Mouse (Mus musculus) MEL (cell line): ENCODE data around the gene Map6. TPM values are rescaled to one million over a fixed set of nuclear protein-coding genes. Genes with fewer than 3 reads are reported as not detected.

Experiments used
- DNase-seq: peaks from one replicate; pipeline ENCODE4 v3.0.0; 2011; ENCODE audit warnings: low read depth, low spot score
- H3K27ac ChIP-seq: 2 replicates; pipeline ENCODE4 v1.5.1; 2012; ENCODE audit warnings: low read depth, mild to moderate bottlenecking, control low read depth, low read length, moderate library complexity; ENCODE audit not compliant: control insufficient read depth
- H3K27me3 ChIP-seq, 2 experiments: fragments of 150-350 bp in 1 of 2; sonication (generic) in 1 of 2; 2 replicates each; pipeline ENCODE4 v1.6.1; 2012; ENCODE audit warnings: low read length in 2 of 2, mild to moderate bottlenecking in 2 of 2, improper control_type of control experiment in 1 of 2, moderate library complexity in 1 of 2; ENCODE audit not compliant: insufficient read depth in 2 of 2, control insufficient read depth in 1 of 2
- H3K36me3 ChIP-seq, 2 experiments: 2 replicates each; pipeline ENCODE4 v1.6.1; 2012 to 2014; ENCODE audit warnings: low read length in 2 of 2, improper control_type of control experiment in 1 of 2, inconsistent platforms in 1 of 2, mild to moderate bottlenecking in 1 of 2; ENCODE audit not compliant: insufficient read depth in 2 of 2, control insufficient read depth in 1 of 2
- H3K4me1 ChIP-seq, 2 experiments: fragments of 150-350 bp in 1 of 2; sonication (generic) in 1 of 2; 2 replicates each; pipeline ENCODE4 v1.6.1; 2012; ENCODE audit warnings: low read length in 2 of 2, improper control_type of control experiment in 1 of 2, mild to moderate bottlenecking in 1 of 2; ENCODE audit not compliant: insufficient read depth in 2 of 2, control insufficient read depth in 1 of 2
- H3K4me3 ChIP-seq, 2 experiments: fragments of 150-350 bp in 1 of 2; sonication (generic) in 1 of 2; 2 replicates each; pipeline ENCODE4 v1.5.1; 2012; ENCODE audit warnings: low read depth in 2 of 2, low read length in 2 of 2, mild to moderate bottlenecking in 2 of 2, moderate library complexity in 2 of 2, control low read depth in 1 of 2, improper control_type of control experiment in 1 of 2; ENCODE audit not compliant: control insufficient read depth in 1 of 2, insufficient read depth in 1 of 2
- H3K79me2 ChIP-seq: 2 replicates; pipeline ENCODE4 v1.6.1; 2012; ENCODE audit warnings: mild to moderate bottlenecking, low read length, moderate library complexity; ENCODE audit not compliant: control insufficient read depth, poor library complexity, insufficient read depth
- H3K9ac ChIP-seq: 2 replicates; pipeline ENCODE4 v1.6.1; 2012; ENCODE audit warnings: low read depth, mild to moderate bottlenecking, control low read depth, low read length, moderate library complexity; ENCODE audit not compliant: control insufficient read depth, poor library complexity, severe bottlenecking
- H3K9me3 ChIP-seq: fragments of 150-350 bp; sonication (generic); replicated peaks from 2 replicates; pipeline ENCODE4 v1.6.1; 2012; ENCODE audit warnings: mild to moderate bottlenecking, low read length, improper control_type of control experiment, moderate library complexity; ENCODE audit not compliant: insufficient read depth
- BHLHE40 ChIP-seq: IDR thresholded peaks from 2 replicates; pipeline ENCODE4 v1.6.1; 2012; ENCODE audit warnings: low read depth, mild to moderate bottlenecking, inconsistent platforms, low read length, improper control_type of control experiment, borderline replicate concordance
- CHD1 ChIP-seq: IDR thresholded peaks from 2 replicates; pipeline ENCODE4 v1.6.1; 2012; ENCODE audit warnings: low read depth, mild to moderate bottlenecking, inconsistent platforms, low read length, improper control_type of control experiment
- CHD2 ChIP-seq: IDR thresholded peaks from 2 replicates; pipeline ENCODE4 v1.6.1; 2011; ENCODE audit warnings: low read length, improper control_type of control experiment
- ELF1 ChIP-seq: IDR thresholded peaks from 2 replicates; pipeline ENCODE4 v1.6.1; 2014; ENCODE audit warnings: low read depth, mild to moderate bottlenecking, inconsistent platforms, low read length, improper control_type of control experiment, moderate library complexity
- EP300 ChIP-seq, 2 experiments: IDR thresholded peaks; 2 replicates each; pipeline ENCODE4 v1.6.1; 2011; ENCODE audit warnings: improper control_type of control experiment in 2 of 2, low read length in 2 of 2, low read depth in 1 of 2, mild to moderate bottlenecking in 1 of 2
- ETS1 ChIP-seq: IDR thresholded peaks from 2 replicates; pipeline ENCODE4 v1.6.1; 2012; ENCODE audit warnings: low read depth, mild to moderate bottlenecking, inconsistent platforms, low read length, improper control_type of control experiment, moderate library complexity
- GATA1 ChIP-seq: IDR thresholded peaks from 2 replicates; pipeline ENCODE4 v1.6.1; 2011; ENCODE audit warnings: low read depth, low read length, improper control_type of control experiment
- JUND ChIP-seq: IDR thresholded peaks from 2 replicates; pipeline ENCODE4 v1.6.1; 2011; ENCODE audit warnings: low read depth, mild to moderate bottlenecking, improper control_type of control experiment, low read length
- KAT2A ChIP-seq: conservative IDR thresholded peaks from 2 replicates; pipeline ENCODE4 v1.6.1; 2012; ENCODE audit warnings: low read depth, low read length, improper control_type of control experiment, inconsistent platforms
- MAX ChIP-seq: IDR thresholded peaks from 2 replicates; pipeline ENCODE4 v1.6.1; 2011; ENCODE audit warnings: low read length, improper control_type of control experiment
- MAZ ChIP-seq: IDR thresholded peaks from 2 replicates; pipeline ENCODE4 v1.6.1; 2012; ENCODE audit warnings: low read depth, mild to moderate bottlenecking, inconsistent platforms, low read length, improper control_type of control experiment
- MEF2A ChIP-seq: IDR thresholded peaks from 2 replicates; pipeline ENCODE4 v1.6.1; 2014; ENCODE audit warnings: low read depth, mild to moderate bottlenecking, inconsistent platforms, low read length, improper control_type of control experiment; ENCODE audit not compliant: poor library complexity, insufficient replicate concordance, severe bottlenecking; ENCODE audit errors: extremely low read depth
- MXI1 ChIP-seq: IDR thresholded peaks from 2 replicates; pipeline ENCODE4 v1.6.1; 2011; ENCODE audit warnings: mild to moderate bottlenecking, low read depth, low read length, improper control_type of control experiment
- MYB ChIP-seq: IDR thresholded peaks from 2 replicates; pipeline ENCODE4 v1.6.1; 2011; ENCODE audit warnings: mild to moderate bottlenecking, low read depth, low read length, improper control_type of control experiment
- MYC ChIP-seq: IDR thresholded peaks from 2 replicates; pipeline ENCODE4 v1.6.1; 2011; ENCODE audit warnings: low read depth, mild to moderate bottlenecking, low read length, improper control_type of control experiment, moderate library complexity
- POLR2AphosphoS5 ChIP-seq: IDR thresholded peaks from 2 replicates; pipeline ENCODE4 v1.6.1; 2012; ENCODE audit warnings: low read depth, borderline replicate concordance, mild to moderate bottlenecking, inconsistent platforms, low read length, moderate library complexity, mixed read lengths
- RAD21 ChIP-seq: IDR thresholded peaks from 2 replicates; pipeline ENCODE4 v1.6.1; 2011; ENCODE audit warnings: mild to moderate bottlenecking, low read depth, low read length, improper control_type of control experiment
- TBP ChIP-seq: IDR thresholded peaks from 2 replicates; pipeline ENCODE4 v1.8.0; 2011; ENCODE audit warnings: low read depth, low read length, improper control_type of control experiment
- TCF12 ChIP-seq: IDR thresholded peaks from 2 replicates; pipeline ENCODE4 v1.6.1; 2014; ENCODE audit warnings: low read depth, mild to moderate bottlenecking, inconsistent platforms, low read length, improper control_type of control experiment, moderate library complexity
- UBTF ChIP-seq: IDR thresholded peaks from 2 replicates; pipeline ENCODE4 v1.6.1; 2012; ENCODE audit warnings: low read depth, mild to moderate bottlenecking, inconsistent platforms, low read length, improper control_type of control experiment, moderate library complexity, borderline replicate concordance; ENCODE audit not compliant: insufficient read depth
- USF1 ChIP-seq: IDR thresholded peaks from 2 replicates; pipeline ENCODE4 v1.6.1; 2014; ENCODE audit warnings: low read depth, mild to moderate bottlenecking, inconsistent platforms, low read length, improper control_type of control experiment, moderate library complexity
- ZKSCAN1 ChIP-seq: IDR thresholded peaks from 2 replicates; pipeline ENCODE4 v1.6.1; 2012; ENCODE audit warnings: low read depth, mild to moderate bottlenecking, inconsistent platforms, low read length, improper control_type of control experiment, moderate library complexity
- ZMIZ1 ChIP-seq: IDR thresholded peaks from 2 replicates; pipeline ENCODE4 v1.6.1; 2012; ENCODE audit warnings: low read depth, mild to moderate bottlenecking, inconsistent platforms, low read length, improper control_type of control experiment, moderate library complexity
- polyA plus RNA-seq, 2 experiments: library from polyadenylated mRNA; stranded (reverse) in 1 of 2; unstranded in 1 of 2; fragments of >175 nt in 1 of 2; fragments of >200 nt in 1 of 2; gene quantifications; 2 replicates each; pipeline versions ENCODE4 v1.2.1 to v1.2.4; 2012; ENCODE audit warnings: low replicate concordance in 2 of 2, low read depth in 1 of 2; ENCODE audit not compliant: insufficient read length in 2 of 2, insufficient read depth in 1 of 2, missing spikeins in 1 of 2
- total RNA-seq: library from RNA; depleted of rRNA; stranded (reverse); fragments of 300-350 nt; gene quantifications from 2 replicates; pipeline ENCODE4 v1.2.3, GENCODE M21; 2012

The Map6 gene
- total and polyA plus RNA-seq, 3 experiments = not detected

DNA sequence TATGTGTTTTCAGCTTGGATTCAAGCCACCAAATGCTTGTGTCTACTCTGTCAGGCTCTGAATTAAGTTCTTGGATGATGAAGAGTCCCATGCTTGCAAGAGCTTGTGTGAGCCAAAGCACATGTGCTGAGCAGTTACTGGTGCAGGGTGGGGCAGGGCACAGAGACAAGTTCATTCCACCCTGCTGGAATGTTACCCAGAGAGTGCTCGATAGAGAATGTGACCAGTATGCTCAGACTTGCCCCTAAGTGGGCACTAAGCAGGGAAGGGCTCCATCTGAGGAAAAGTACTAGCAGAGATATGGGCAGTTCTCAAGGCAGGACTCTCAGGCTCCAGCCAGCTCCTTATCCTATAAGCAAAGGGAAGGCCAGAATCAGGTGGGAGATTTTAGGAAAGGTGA lies 9.4 kb downstream of the Map6 start:
- H3K36me3 ChIP-seq = no peaks in the 10 kb centered on the region

DNA sequence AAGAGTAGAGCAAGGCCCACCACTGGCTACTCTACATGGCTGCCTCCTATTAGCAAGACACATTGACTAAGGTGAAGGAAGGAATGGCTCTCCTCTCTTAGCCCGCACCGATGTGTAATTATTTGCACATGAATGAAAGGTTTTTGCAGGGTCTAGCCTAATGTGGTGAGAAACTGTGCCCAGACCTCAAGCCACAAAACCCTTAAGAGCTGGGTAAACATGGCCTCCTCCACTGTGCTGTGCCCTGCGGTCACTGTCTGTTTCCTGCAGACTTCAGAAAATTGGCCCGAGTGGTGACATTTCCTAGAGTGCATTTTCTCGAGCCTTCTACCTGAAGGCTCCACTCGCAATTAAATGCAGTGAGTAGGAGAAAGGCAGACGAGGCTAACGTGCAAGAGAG lies 11.1 kb downstream of the Map6 start:
- Histone ChIP-seq H3K36me3 (no peaks in the 10 kb centered on the region), H3K4me1 (no peaks in the 10 kb centered on the region), H3K27me3 (peaks cover 26 to 28% of the 10 kb centered on the region in 2 experiments), H3K9ac (no peak overlapping the region), H3K4me3 (no peak overlapping the region), H3K27ac (no peak overlapping the region), H3K9me3 (no peaks in the 10 kb centered on the region), H3K79me2 (no peaks in the 10 kb centered on the region)
- TF ChIP-seq POLR2AphosphoS5 (no peak), ELF1 (no peak), EP300 (IDR thresholded peaks at IDR 0.05; ENCODE audit: low read depth in 1 of 2, low read length in 2 of 2) (no peak), GATA1 (no peak), MYB (no peak), JUND (no peak), TBP (no peak), ZMIZ1 (no peak), KAT2A (no peak), ZKSCAN1 (no peak), TCF12 (no peak), USF1 (no peak), CHD1 (no peak), MAZ (no peak), ETS1 (no peak), MXI1 (no peak)
- DNase-seq = no peak

More for the DNA sequence above, 9.4 kb downstream of the Map6 start:
- Histone ChIP-seq H3K4me1 (no peaks in the 10 kb centered on the region), H3K79me2 (no peaks in the 10 kb centered on the region), H3K9me3 (no peaks in the 10 kb centered on the region), H3K4me3 (no peak overlapping the region), H3K27ac (no peak overlapping the region), H3K9ac (no peak overlapping the region), H3K27me3 (peaks cover 25 to 27% of the 10 kb centered on the region in 2 experiments)
- no peak for TF ChIP-seq MAX
- DNase-seq = no peak

DNA sequence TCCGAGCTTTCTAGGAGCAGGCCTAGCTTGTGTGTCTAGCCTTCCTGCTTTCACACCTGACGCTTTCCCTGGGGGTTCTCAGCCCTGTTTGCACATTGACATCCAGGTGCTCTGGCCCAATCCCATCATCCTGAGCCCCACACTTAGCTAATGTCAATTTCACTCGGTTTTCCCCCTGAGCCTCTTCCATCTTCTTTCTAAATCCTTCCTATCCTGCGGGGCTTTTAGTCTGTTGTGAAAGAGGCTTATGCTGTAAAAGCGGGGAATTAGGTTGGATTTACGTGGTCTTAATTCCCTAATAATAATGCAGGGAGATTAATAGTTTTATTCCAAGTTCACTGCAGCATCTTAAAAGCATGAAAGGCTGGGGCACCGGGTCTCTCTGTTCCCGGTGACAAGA lies 12.3 kb downstream of the Map6 start:
- H3K27me3 ChIP-seq = peaks cover 24 to 28% of the 10 kb centered on the region in 2 experiments
- TF ChIP-seq CHD1 (no peak), MYC (no peak), UBTF (no peak), TCF12 (no peak), RAD21 (no peak), MEF2A (no peak), CHD2 (no peak), BHLHE40 (no peak)
- TF ChIP-seq, all 39 proteins: peak for 0
- Histone ChIP-seq H3K9me3 (no peaks in the 10 kb centered on the region), H3K4me3 (no peak overlapping the region), H3K9ac (no peak overlapping the region), H3K4me1 (no peaks in the 10 kb centered on the region), H3K79me2 (no peaks in the 10 kb centered on the region), H3K36me3 (no peaks in the 10 kb centered on the region), H3K27ac (no peak overlapping the region)
- DNase-seq = no peak
